Mouse (Mus musculus): ENCODE data around the gene E130308A19Rik.
A peak's percentile ranks its signal among the peaks of the same experiment; 100 is the strongest.

The E130308A19Rik gene

DNA sequence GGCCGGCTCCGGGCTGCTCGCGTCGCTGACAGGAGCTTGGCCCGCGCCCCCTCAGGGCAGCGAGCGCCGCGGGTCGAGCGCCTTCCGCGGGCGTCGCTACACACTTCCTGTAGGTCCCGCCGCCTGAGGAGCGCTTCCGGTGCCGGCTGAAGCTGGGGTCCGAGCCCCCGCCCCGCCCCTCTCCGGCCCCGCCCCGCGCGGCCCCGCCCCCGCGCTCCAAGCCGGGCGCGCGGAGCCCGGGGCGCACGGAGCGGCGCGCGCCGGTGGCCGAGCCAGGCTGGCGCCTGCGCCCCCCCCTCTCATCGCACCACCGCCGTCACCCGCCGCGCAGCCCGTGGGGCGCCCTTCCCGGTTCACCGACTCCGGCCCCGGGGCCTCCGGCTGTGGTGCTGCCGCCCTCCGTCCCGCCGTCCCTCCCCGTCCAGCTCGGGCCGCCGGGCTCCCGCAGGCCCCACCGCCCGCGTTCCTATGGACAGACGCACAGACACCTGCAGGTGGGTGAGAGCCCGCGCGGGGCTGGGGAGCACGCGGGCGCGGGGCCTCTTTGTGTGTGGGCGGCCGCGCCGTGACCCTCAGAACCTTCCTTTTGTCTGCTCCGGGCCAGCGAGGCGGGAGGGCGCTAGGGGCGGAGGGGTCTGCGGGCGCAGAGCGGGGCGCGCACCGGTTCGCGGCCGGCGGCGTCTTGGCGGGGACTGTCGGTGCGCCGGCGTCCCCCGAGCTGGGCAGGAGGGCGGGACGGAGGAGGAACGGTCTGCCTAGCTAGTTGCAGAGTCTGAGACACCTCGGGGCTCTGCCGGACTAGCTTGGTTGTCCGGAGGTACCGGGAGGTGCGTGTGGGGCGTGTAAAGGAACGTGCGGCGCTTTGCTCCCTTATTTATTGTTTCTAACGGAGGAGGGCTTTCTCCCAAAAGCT is at the start of gene E130308A19Rik:
TSS of gene E130308A19Rik (plus strand) at position 214 of the 913 bp plus-strand sequence.
- DNase-seq (ENCODE audit: low read depth, low spot score): peak; percentile 74

DNA sequence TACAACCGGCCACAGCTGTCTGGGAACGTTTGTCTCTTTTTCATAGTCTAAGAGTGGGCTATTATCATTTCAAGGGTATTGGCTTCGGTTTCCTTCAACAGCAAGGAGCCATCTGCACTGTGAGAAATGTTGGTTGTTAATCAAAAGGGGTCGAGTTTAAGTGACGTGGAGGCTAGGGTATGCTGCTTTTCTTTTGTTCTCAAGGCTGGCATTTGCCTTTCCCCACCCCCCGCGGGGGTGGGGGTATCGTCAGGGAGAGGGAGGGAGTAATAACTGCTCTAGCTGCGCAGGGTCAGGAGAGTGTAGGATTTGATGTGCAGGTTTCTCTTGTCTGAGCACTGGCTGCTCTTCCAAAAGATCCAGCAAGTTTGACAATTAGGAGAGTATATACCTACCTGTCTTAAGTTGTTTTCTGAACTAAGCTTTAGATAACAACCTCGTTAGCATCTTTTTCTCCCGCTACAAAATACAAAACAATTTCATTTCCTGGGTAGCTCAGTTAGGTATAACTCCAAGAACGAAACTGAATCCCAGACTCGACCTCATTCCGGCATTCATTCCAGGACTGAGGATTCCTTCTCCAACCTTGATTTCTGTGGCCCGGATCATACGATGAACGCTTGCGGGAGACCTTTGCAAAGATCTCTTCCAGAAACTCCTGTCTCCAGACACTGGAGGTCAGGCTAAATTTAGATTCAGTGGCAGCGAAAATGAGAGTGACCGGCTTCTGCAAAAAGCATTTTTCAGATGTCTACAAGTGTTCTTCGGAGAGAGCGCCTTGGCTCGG is 45.3 kb upstream of the E130308A19Rik start:
- peak; percentile 53 for DNase-seq (ENCODE audit: low read depth, low spot score)

DNA sequence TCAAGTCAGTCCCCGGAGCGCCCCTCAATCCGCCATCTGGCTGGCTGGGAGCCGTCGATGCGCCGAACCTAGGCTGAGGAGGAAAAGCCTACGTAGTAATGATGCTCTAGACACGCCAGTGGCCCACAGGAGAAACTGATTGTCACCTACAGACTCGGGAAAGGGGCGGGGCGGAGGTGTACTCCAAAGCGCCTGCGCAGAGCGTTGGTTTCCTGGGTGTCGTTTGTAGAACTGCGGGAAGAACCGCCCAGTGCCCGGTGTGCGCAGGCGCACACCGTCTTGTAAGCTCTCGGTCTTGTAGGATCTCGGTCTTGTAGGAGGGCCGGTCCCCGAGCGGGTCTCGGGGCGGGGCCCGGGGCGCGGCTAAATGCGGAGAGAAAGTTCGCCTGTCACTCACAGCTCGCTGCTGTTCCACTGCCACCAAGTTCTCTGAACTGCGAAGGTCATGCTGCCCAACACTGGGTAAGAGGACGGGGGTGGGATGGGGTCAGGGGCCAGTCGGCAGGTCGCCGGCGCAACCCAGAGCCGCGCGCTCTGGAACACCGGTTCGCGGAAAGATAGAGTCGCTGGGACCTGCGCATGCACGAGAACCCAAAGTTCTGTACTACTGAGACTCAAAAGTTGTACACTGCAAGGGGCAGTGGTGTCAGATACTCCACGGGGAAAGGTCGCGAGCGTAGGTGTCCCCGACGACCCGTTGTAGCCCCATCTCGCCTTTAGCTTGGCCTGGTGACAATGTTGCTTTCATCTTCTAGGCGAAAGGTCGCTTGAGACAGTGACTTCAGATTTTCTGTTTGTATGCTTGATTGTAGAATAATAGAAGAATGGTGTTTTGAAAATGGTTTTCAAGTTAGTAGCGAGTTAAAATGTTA is 44.5 kb upstream of the E130308A19Rik start, which contains the start of gene Hsdl2:
TSS of gene Hsdl2 (plus strand) at position 250 of the 872 bp plus-strand sequence.
- peak; percentile 98 for DNase-seq (ENCODE audit: low read depth, low spot score)

DNA sequence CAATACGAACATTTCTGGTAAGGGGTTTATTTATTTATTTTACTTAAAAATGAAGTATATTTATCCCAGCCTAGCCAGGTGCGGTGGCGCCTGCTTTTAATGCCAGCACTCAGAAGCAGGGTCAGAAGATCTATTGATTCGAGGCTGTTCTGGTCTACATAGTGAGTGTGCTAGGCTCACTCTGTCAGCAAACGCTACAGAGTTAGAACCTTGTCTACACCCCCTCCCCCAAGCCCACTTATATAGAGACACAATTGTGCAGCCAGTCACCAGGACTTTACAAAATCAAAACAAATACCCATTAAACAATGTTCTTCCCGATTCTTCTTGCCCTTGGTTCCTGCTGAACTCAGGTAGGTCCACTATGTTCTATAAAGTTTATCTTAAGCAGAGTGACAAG is 43.8 kb upstream of the E130308A19Rik start:
- no peak for DNase-seq (ENCODE audit: low read depth, low spot score)

DNA sequence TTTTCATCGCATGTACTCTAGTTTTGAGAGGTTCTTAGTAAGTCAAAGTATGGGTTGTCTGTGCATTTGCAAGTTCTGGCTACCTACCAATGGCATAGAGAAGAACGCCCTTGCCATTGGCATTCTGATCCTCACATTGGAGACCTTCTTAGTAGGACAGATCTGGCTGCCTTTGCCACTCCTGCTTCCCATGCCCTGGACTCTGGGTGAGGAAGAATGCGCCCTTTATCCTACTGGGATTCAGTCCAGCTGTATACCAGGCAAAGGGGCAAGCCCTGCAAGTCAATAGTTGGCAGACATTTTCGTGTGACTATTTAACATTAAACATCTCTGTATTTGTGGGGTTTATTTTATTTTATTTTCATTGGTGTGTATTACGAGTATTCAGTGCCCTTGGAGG is 40.9 kb upstream of the E130308A19Rik start:
- no peak for DNase-seq (ENCODE audit: low read depth, low spot score)

DNA sequence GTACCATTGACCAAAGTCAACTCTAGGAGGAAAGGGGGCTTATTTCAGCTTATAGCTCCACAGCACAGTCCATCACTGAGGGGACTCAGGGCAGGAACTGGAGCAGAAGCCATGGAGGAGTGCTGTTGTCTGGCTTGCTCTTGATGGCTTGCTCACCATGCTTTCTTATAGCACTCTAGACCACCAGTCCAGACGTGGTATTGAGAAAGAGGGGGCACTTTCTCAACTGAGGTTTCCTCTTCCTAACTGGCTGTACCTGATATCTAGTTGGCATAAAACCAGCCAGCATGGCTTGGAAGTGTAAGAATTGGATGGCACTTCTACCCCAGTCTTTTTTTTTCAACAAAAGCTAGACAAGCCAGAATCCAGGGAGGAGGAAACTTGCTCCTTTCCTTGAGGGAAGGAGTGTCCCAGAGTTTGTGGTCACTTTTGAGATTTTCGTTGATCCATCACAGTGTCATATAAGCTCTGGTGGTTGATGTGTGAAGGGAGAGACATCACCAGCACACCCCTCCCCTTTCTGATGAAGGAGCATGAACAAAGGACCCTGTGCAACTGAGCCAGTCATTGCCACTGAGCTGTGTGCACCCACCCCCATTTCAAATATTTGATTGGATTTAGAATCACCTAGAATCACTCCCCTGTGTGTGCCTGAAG is 38.7 kb upstream of the E130308A19Rik start:
- DNase-seq (ENCODE audit: low read depth, low spot score): no peak

DNA sequence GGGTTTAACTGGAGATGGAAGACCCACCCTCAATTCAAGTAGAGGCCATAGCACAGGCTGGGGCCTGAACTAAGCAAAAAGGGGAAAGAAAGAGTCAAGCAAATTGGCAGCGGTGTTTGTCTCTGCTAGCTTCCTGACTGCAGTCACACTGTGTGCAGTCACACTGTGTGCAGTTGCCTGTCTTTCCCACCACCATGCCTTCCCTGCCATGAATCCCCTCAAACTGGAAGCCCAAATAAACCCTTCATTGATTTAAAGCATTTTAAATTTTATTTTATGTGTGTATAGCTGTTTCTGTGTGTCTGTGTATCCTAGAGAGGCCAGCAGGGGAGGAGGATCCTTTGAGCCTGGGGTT is 38.2 kb upstream of the E130308A19Rik start:
- DNase-seq (ENCODE audit: low read depth, low spot score): no peak

DNA sequence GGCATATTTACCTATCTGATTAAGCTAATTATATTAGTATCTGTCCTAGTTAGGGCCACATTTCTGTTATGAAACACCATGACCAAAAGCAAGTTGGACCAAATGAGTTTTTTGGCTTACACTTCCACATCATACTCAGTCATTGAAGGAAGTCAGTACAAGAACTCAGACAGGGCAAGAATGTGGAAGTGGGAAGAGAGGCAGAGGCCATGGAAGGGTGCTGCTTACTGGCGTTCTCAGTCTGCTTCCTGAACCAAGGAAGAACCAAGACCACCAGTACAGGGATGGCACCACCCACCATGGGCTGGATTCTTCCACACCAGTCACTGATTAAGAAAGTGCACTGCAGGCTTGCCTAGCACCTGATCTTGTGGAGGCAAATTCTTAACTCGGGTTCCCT is 31.4 kb upstream of the E130308A19Rik start:
- DNase-seq (ENCODE audit: low read depth, low spot score): no peak

DNA sequence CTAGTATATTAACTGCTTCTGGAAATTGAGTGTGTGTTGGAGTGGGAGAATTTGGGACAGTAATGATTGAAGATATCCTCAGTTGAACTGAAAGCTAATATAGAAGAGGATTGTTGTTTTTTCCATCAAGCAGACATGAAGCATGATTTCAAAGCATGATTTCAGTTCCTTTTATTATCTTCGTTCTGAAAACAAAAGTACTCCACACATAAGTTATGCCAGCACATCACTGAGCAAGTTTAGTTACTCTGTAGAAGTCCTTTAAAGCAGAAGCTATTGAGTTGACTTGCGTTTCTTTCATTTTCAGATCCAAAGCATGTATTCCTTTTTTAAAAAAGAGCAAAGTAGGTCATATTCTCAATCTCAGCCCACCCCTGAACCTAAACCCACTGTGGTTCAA is 29.5 kb upstream of the E130308A19Rik start:
- no peak for DNase-seq (ENCODE audit: low read depth, low spot score)

DNA sequence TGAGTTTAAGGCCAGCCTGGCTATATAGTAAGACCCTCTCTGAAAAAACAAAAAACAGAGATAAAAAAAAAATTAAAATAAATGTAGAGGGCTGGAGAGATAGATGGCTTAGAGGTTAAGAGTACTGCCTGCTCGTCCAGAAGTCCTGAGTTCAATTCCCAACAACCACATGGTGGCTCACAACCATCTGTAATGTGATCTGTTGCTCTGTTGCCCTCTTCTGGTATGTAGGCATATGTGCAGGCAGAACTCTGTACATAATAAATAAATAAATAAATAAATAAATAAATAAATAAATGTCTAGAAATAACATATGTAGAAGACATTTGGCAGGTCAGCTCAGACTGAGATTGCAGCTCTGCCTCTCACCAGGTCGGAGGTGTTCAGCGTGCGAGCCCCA is 23.3 kb upstream of the E130308A19Rik start:
- DNase-seq (ENCODE audit: low read depth, low spot score): no peak

DNA sequence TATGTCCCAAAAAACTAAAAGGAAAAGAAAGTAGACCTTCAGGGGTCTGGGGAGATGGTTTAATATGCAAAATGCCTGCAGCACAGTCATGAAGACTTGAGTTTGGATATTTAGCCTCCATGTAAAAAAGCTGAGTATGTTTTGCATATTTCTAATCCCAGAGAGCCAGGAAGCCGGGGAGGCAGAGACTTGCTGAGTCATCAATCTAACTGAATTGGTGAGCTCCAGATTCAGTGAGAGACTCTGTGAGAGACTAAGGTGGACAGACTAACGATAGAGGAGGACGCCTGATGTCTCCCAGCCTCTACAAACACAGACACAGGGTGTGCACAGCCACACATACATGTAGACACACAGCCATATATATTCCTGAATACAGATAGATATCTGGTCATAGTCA is 21.1 kb upstream of the E130308A19Rik start:
- no peak for DNase-seq (ENCODE audit: low read depth, low spot score)

DNA sequence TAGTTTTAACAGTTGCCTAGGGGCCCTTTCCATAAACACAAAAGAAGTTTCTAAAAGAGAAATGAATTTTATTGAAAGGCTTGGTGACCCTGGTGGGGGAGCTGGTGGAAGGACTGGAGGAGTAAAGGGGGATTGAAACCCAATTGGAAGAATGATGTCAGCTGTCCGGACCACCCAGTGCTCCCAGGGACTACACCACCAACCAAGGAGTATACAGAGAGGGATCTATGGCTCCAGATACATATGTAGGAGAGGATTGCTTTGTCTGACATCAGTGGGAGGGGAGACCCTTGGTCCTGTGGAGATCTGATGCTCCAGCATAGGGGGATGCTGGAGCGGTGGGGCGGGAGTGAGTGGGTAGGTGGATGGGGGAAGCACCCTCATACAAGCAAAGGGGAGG is 20.5 kb upstream of the E130308A19Rik start:
- no peak for DNase-seq (ENCODE audit: low read depth, low spot score)

DNA sequence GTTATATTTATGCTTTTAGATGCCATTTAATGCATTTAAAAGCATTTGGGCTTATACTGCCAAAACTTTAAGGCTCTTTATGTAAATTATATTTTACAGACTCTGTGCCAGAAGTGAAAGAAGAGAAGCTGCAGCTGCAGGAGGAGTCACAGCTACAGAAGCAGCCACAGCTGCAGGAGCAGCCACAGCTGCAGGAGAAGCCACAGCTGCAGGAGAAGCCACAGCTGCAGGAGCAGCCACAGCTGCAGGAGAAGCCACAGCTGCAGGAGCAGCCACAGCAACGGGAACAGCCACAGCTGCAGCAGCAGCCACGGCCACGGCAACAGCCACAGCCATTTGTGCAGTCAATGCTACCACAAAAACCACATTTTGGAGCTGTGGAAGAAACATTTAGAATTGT is 15.6 kb upstream of the E130308A19Rik start:
- no peak for DNase-seq (ENCODE audit: low read depth, low spot score)

DNA sequence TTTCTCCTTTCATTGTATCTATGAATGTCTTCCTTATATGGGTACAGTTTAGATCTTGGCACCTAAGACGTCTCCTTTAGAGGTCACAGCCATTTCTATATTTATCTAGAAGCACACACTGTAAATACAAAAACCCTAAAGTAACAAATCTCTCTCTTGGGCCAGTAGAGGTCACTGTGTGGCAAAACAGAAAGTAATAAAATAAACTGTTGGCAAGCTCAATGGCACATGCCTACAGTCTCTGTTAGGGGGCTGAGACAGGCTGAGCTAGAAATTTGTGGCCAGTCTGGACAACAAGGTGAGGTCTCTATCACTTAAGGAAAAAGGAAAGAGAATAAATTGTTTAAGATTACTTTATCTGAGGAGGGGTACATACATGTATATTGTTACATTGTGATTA is 11.0 kb upstream of the E130308A19Rik start:
- no peak for DNase-seq (ENCODE audit: low read depth, low spot score)

DNA sequence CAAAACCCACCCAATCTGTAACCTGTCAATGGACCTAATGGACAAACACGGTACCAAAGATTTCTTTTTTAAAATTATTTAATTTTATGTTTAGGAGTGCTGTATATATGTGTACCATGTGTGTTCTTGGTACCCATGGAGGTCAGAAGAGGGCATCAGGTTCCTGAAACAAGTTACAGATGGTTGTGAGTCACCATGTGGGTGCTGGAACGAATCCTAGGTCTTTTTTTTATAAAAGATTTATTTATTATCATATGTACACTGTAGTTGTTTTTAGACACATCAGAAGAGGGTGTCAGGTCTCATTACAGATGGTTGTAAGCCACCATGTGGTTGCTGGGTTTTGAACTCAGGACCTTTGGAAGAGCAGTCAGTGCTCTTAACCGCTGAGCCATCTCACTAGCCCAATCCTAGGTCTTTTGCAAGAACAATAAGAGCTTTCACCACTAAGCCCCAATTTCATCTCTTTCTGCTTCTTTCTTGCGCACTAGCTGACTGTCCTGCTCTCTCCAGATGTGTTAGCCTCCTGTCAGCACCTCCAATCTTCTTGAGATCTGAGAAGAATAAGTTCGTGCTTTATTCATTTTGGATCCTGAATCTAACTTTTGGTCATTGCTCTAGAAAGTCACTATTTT is 6.3 kb upstream of the E130308A19Rik start:
- DNase-seq (ENCODE audit: low read depth, low spot score): no peak

DNA sequence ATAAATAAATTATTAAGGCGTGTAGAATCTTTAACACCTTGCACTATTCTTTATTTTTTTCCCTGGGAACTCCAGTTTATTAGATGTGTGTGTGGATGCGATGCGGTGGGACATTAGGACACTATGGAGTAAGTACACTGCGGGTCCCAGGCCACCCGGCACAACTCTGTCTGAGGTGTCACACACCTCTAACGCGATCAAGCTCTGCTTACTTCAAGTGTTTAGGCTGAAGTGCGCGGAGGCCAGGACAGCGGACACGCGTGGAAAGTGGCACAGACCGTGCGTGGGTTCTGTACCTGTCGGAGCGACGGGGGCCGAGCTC is 374 bp upstream of the E130308A19Rik start:
- no peak for DNase-seq (ENCODE audit: low read depth, low spot score)

DNA sequence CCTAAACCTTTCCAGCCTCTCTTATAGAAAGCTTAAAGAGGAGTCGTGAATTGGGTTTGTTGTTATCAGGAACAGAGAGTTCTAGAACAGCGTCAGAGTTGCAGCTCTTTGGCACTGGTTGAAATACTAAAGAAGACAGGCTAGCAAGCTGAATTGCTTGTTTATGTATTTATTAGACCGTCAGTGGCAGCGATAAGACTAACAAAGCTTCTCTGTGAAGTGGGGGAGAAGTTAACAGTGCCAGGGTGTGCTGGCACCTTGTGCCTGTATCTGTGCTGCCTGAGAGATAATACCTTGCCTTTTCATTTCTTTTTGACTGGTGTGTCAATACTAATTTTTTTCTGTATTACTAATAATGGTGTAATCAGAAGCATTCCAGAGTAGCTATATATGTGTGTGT is 2.2 kb downstream of the E130308A19Rik start:
- no peak for DNase-seq (ENCODE audit: low read depth, low spot score)

DNA sequence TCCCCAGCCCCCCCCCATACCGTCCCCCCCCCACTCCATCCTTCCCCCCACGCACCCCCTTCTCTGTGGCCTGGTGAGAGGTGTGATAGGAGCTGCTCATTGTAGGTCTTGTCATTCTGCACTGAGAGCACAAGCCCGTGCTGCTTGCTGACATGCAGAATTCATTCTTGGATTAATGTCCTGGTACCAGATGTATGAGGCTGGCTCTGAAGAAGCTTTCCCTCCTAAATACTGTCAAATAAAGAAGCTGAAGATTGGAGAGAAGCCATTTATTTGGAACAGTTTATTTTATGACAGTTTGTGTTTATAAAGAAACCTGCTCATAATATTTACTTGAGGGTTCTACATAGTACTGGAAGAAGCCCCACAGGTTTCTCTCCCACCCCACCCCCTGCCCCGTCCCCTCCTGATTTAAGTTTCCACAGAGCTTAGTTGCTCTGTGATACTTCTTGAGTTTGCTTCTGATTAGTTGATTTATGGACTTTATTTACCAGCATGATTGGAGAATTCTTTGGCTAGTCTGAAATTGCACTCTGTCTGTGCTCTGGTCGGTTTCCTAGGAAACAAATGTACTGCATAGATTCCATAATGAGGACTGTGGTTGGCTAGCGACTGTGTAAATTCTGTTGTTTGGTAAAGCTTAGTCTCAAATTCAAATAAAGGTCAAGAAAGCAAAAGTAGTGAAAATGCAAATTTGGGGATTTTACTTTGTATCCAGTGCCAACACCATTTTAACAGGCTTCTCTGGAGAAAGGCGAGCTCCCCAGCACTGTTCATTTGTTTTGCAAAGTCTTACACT is 3.3 kb downstream of the E130308A19Rik start:
- DNase-seq (ENCODE audit: low read depth, low spot score): peak; percentile 20

DNA sequence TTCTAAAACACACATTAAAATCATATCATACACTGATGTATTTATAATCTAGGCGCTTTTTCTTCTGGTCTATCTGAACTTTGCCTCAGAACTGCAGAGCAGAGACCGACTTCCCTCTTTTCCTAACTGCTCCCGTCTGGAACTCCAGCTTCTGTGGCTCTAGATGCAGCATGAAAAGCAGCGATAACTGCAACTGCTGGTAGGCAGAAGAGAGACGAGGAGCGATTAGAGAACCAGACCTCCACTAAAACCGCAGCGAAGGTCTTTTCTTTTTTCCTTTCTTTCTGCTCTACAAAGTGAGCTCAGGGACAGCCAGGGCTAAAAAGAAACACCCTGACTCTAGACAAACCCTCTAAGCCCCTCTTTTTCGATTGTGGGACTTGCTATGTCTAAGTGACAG is 4.1 kb downstream of the E130308A19Rik start:
- no peak for DNase-seq (ENCODE audit: low read depth, low spot score)

DNA sequence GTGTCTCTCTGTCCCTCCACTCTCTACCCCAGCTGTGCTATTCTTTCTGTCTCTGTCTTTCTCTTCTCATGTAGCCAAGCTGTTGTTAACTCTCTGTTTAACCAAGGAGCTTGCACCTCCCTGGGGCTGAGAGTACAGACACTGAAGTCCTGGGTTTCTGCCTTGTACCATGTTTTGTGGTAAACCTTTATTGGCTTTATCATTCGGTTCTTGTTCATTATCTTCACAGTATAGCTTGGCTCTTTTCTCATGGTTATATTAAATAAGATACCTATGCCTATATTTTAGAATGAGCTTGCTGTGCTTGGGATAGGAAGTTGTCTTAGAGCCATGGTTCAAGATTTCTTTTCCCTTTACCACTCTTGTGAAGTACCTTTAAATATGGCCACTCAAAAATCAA is 8.5 kb downstream of the E130308A19Rik start:
- DNase-seq (ENCODE audit: low read depth, low spot score): no peak

Data from embryo, embryonic 11.5 days (tissue).